Comparison of ENCODE assay signal across 17 mouse cellular contexts in genomic region chr13:103285821-103286220, GRCm38 (mm10). TPM values are rescaled to one million over a fixed set of nuclear protein-coding genes. Genes with fewer than 3 reads are reported as not detected.
DNase-seq lines count a peak whose midpoint lies in the region; ATAC-seq and TF ChIP-seq lines count a peak whose summit lies in the region.
"Had no signal": no experiment of that assay in that cellular context is flagged by ENCODE, and none has a peak within 500 bp of the region (broad histone marks: within the 10 kb centered on the region; RNA-seq: fewer than 3 reads in every experiment).

No protein-coding gene starts in this region.

- H3K4me3 ChIP-seq in limb, embryonic 14.5 days (replicated peaks; ENCODE audit: low read length) = no peak overlapping the region
- no peak overlapping the region for H3K4me3 ChIP-seq in limb, embryonic 10.5 days
- H3K4me3 ChIP-seq in forebrain, embryonic 12.5 days (replicated peaks) = no peak overlapping the region
- H3K4me3 ChIP-seq: forebrain, embryonic 15.5 days; heart, adult 2 months; limb, embryonic 13.5 days; neural tube, embryonic 13.5 days had no signal

- no peaks in the 10 kb centered on the region for H3K36me3 ChIP-seq in limb, embryonic 14.5 days (ENCODE audit: control insufficient read depth, insufficient read depth, low read length)
- no peaks in the 10 kb centered on the region for H3K36me3 ChIP-seq in limb, embryonic 10.5 days
- H3K36me3 ChIP-seq in forebrain, embryonic 12.5 days (replicated peaks) = no peaks in the 10 kb centered on the region
- H3K36me3 ChIP-seq: forebrain, embryonic 15.5 days; limb, embryonic 13.5 days; neural tube, embryonic 13.5 days had no signal

- ATAC-seq in limb, embryonic 14.5 days (ENCODE audit: low FRiP score, low read depth) = no peak
- no peak for ATAC-seq in forebrain, embryonic 12.5 days (ENCODE audit: low FRiP score)
- ATAC-seq: forebrain, embryonic 15.5 days; lung, postnatal 0 days had no signal

- H3K9ac ChIP-seq in limb, embryonic 14.5 days (ENCODE audit: low read depth, low read length, severe bottlenecking) = no peak overlapping the region
- H3K9ac ChIP-seq in forebrain, embryonic 12.5 days = no peak overlapping the region
- H3K9ac ChIP-seq: forebrain, embryonic 15.5 days; limb, embryonic 13.5 days; neural tube, embryonic 13.5 days had no signal

- no peak overlapping the region for H3K27ac ChIP-seq in limb, embryonic 14.5 days (replicated peaks; ENCODE audit: low read depth, low read length)
- H3K27ac ChIP-seq in limb, embryonic 10.5 days = no peak overlapping the region
- no peak overlapping the region for H3K27ac ChIP-seq in forebrain, embryonic 12.5 days
- H3K27ac ChIP-seq: forebrain, embryonic 15.5 days; heart, adult 2 months; kidney, postnatal 0 days; limb, embryonic 13.5 days; neural tube, embryonic 13.5 days had no signal

- TF ChIP-seq POLR2A in limb, embryonic 14.5 days (IDR thresholded peaks at IDR 0.05; ENCODE audit: borderline replicate concordance, extremely low read depth, insufficient read depth, insufficient read length) = no peak

- peak; percentile 20 for DNase-seq in adrenal gland, adult 2 months
- no peak for DNase-seq in adrenal gland, postnatal 25 days
- peak; percentile 28 to 32 for DNase-seq in heart, adult 9 months (ENCODE audit: low spot score in 2 of 2)
- no peak for DNase-seq in heart, postnatal 4 days
- DNase-seq in limb, embryonic 14.5 days (ENCODE audit: low spot score) = peak; percentile 21
- DNase-seq in limb, embryonic 10.5 days (ENCODE audit: low spot score) = no peak
- no peak for DNase-seq in right cerebral cortex, adult 18-20 months
- DNase-seq: cerebellum, adult 9-10 months; midbrain, embryonic 14.5 days; thymus, postnatal 14 days had no signal

- H3K4me2 ChIP-seq in limb, embryonic 14.5 days (replicated peaks; ENCODE audit: low read depth, low read length, severe bottlenecking) = no peak overlapping the region
- H3K4me2 ChIP-seq in forebrain, embryonic 12.5 days = no peak overlapping the region
- H3K4me2 ChIP-seq: forebrain, embryonic 15.5 days; limb, embryonic 13.5 days; neural tube, embryonic 13.5 days had no signal

- peaks cover 10% of the 10 kb centered on the region; the same call in 1 of the 2 replicates for H3K4me1 ChIP-seq in limb, embryonic 14.5 days (ENCODE audit: control insufficient read depth, insufficient read depth, low read length)
- H3K4me1 ChIP-seq in limb, embryonic 10.5 days = no peaks in the 10 kb centered on the region
- H3K4me1 ChIP-seq in forebrain, embryonic 12.5 days = no peaks in the 10 kb centered on the region
- H3K4me1 ChIP-seq: forebrain, embryonic 15.5 days; neural tube, embryonic 13.5 days had no signal

- H3K9me3 ChIP-seq in limb, embryonic 14.5 days (ENCODE audit: control insufficient read depth, low read length) = no peaks in the 10 kb centered on the region
- no peaks in the 10 kb centered on the region for H3K9me3 ChIP-seq in limb, embryonic 10.5 days (replicated peaks)
- H3K9me3 ChIP-seq in forebrain, embryonic 12.5 days = no peaks in the 10 kb centered on the region
- H3K9me3 ChIP-seq: forebrain, embryonic 15.5 days; limb, embryonic 13.5 days; neural tube, embryonic 13.5 days had no signal

- 77% methylated on average over 5 of the region's 5 CpGs for WGBS in limb, embryonic 14.5 days
- 85% methylated on average over 5 of the region's 5 CpGs for WGBS in limb, embryonic 10.5 days
- 81% methylated on average over 5 of the region's 5 CpGs for WGBS in forebrain, embryonic 12.5 days

- H3K27me3 ChIP-seq in limb, embryonic 14.5 days (ENCODE audit: control insufficient read depth, insufficient read depth, low read length) = no peaks in the 10 kb centered on the region
- no peaks in the 10 kb centered on the region for H3K27me3 ChIP-seq in limb, embryonic 10.5 days (ENCODE audit: low read depth, poor library complexity, severe bottlenecking)
- H3K27me3 ChIP-seq in forebrain, embryonic 12.5 days = no peaks in the 10 kb centered on the region
- H3K27me3 ChIP-seq: forebrain, embryonic 15.5 days; limb, embryonic 13.5 days; neural tube, embryonic 13.5 days had no signal

RNA-seq across cellular contexts. Expression of gene Mast4, which starts 48.5 kb away (rescaled TPM):
- 10 to 100 TPM; 66.8 to 88.8 TPM for total RNA-seq in adrenal gland, adult 2 months (2021)
- polyA plus RNA-seq in adrenal gland, adult 2 months (2012; rRNA removed) = 37.1 and 40.6 TPM in 2 replicates
- 72.6 and 83.7 TPM in 2 replicates for total RNA-seq in adrenal gland, postnatal 25 days (2021)
- total RNA-seq in heart, postnatal 4 days (2021) = 10 to 100 TPM; 80.4 to 89.0 TPM
- polyA plus RNA-seq in limb, embryonic 14.5 days (2012; rRNA removed) = 12.5 and 12.9 TPM in 2 replicates
- polyA plus RNA-seq in limb, embryonic 14.5 days (2014; fragmentation: Nextera tagmentation; extraction: Ambion mirVana) = 25.2 and 28.7 TPM in 2 replicates
- polyA plus RNA-seq in limb, embryonic 10.5 days (2016; fragmentation: Nextera tagmentation; extraction: Ambion mirVana) = 16.8 and 21.5 TPM in 2 replicates
- 20.4 and 21.5 TPM in 2 replicates for polyA plus RNA-seq in forebrain, embryonic 12.5 days (2016; fragmentation: Nextera tagmentation; extraction: Ambion mirVana)

Comparison
In these comparisons a context has a peak if more than half of its experiments do, and no peak if none do; other contexts are left out.
1. DNase-seq: peak in adrenal gland, adult 2 months (single experiment), heart, adult 9 months (2 of 2) and limb, embryonic 14.5 days (single experiment); none in adrenal gland, postnatal 25 days (single experiment), heart, postnatal 4 days (single experiment), limb, embryonic 10.5 days (single experiment) and right cerebral cortex, adult 18-20 months (single experiment).